Mouse (Mus musculus) urinary bladder, adult 2 months (tissue): ENCODE data around the gene Serpina3i. TPM values are rescaled to one million over a fixed set of nuclear protein-coding genes. Genes with fewer than 3 reads are reported as not detected.
"Not testable (repeated sequence)": the region's sequence is repeated elsewhere in the genome, so short reads cannot be mapped to it uniquely, and the experiment has no call there.

ENCODE experiments used
- DNase-seq: peaks from one replicate; pipeline ENCODE4 v3.0.0; 2022; ENCODE audit warnings: low spot score
- polyA plus RNA-seq: library from polyadenylated mRNA; depleted of rRNA; stranded (reverse); fragments of >200 nt; gene quantifications from 2 replicates; pipeline ENCODE4 v1.2.3, GENCODE M21; 2012; rRNA removed

Serpina3i gene
- polyA plus RNA-seq, result 0.36 and 0.38 TPM in 2 replicates

DNA sequence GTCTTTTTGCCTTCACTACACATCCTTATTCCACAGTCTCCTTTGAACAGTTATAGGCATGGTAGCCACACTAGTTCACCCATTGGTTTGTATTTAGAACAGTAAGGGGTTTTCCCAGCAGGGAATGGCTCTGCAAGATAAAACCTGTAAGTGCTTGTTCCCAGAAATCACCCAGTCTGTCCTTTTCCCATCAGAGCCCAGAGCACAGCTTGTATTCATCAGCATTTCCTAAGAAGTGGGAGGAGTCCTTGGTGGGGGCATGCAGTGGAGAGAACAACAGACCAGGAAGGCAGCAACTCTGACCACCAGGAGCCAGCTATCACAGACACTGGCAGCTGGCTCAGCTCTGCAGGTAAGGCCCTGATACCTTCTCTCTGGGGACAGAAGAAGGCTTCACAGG is at the start of gene Serpina3i:
Gene Serpina3i (plus strand): TSS at position 260 of the 400 bp plus-strand sequence.
- DNase-seq, result no peak

DNA sequence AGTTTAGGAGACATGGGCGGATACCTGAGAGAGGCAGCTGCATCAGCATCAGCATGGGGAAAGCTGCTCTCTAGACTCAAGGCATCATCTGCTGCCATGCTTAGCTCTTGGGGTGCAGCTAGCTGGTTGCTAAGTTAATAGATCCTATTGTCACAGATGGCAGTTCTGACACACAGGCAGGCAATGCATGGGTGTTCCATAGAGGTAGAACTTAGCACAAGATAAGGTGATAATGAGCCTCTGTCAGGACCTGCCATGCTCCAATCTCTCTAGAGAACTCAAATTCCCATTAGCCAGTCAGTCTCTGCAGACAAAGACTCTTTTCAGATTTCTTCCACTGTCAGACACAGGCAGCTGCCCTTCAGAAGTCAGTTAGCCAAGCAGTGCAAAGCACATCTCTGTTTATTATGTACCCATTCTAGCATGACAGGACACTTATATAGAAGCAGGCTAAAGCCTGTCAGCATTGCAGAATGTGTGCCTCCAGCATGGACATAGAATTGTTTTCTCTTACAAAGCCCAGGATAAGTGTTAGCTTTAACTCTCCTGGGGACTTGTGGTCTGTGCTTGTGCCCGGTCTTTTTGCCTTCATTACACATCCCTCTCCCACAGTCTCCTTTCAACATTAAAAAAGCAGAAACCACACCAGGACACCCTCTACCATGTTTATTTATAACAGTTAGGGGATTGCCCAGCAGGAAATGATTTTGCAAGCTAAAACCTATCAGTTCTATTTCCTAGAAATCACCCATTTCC is 49.1 kb upstream of the Serpina3i start:
- no peak for DNase-seq

DNA sequence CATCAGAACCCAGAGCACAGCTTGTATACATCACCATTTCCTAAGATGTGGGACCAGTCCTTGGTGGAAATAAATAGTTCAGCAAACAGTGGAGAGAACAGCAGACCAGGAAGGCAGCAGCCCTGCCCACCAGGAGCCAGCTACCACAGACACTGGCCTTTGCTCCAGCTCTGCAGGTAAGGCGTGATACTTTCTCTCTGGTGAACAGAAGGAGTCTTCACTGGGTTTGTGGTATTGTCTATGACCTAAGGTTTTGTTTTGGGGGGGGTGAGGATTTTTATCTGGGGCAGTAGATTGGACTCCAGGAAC is 48.5 kb upstream of the Serpina3i start, which contains the start of gene Serpina3f:
Gene Serpina3f (plus strand): TSS at position 100 of the 309 bp plus-strand sequence.
- no peak for DNase-seq

DNA sequence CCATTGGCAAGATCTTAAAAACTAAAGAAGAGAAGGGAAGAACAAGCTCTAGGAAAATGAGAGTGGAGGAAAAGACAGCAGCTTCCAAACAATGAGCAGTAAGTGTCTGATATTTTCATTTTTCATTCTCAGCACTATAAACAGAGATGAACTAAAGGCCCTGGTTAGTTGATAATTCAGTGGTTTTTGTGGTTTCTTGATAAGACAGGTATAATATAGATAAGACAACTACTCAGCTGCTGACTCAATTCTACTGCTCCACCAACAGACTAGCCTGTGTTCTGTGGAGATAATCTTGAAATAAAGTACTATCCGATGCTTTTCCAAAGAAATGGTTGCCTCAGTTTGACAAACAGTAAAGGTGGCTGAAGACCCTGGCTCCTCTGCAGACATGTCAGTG is 47.7 kb upstream of the Serpina3i start:
- DNase-seq, result no peak

DNA sequence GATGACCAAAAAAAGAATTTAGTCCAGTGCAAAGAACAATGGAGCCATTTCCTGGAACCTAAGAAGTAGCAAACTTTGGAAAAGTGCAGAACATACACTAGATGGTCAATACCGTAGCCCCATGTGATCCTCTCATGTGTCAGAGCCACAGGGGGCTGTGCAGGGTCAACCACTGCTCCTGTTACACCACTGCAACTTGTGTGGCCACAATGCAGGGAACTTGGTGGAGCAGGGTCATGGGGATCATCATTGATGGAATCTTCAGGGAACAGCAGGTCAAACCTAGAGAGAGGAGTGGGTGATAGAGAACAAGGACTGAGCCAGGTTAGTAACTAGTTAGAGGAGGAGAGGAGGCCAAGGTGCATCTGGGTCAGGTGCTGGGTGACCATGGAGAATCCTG is 41.3 kb upstream of the Serpina3i start:
- no peak for DNase-seq

DNA sequence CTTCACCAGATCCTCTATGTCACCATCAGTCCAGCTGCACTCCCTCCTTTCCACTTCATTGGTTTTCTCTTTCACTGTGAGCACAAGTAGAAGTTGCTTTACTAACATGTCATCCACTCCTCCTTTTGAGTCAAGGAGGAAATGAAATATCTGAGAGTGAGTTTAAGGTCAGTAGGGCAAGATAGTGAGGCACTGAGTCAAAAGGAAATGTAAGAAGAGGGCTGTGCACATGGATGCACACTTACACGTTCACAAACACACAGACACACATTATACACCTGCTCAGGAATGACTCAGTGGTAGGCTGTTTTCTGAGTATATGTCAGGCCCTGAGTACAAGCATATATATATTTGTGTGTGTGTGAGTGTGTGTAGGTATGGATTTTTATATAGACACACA is 39.2 kb upstream of the Serpina3i start:
- DNase-seq, result no peak

DNA sequence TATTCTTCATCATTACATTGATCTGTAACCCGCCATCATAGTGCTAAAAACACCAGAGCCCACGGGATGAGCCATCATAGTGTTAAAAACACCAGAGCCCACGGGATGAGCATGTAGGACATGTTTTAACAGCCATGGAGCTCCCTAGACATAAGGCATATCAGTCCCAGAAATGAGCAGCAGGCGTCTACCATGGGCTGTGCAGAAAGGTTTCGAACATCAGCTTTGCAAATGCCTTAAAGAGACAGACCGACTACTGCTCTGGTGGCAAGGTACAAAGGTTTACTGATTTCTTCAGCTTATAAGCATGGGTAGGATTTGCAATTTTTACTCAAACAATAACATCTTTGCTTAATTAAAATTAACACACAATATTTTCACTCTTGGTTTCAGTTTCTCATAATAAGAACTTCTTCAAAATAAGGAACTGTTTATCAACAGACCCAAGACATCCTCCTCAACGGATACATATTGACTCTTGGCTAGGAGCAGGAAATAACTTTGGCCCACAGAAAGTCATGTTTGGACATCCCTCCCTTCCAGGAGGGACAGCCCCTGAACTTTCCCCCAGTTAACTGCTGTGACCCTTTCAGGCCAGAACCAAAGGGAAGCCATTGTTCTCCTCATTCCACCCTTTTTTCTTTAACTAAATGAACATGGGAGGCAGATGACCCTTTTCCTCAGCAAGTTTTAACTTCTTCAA is 38.2 kb upstream of the Serpina3i start:
- no peak for DNase-seq

DNA sequence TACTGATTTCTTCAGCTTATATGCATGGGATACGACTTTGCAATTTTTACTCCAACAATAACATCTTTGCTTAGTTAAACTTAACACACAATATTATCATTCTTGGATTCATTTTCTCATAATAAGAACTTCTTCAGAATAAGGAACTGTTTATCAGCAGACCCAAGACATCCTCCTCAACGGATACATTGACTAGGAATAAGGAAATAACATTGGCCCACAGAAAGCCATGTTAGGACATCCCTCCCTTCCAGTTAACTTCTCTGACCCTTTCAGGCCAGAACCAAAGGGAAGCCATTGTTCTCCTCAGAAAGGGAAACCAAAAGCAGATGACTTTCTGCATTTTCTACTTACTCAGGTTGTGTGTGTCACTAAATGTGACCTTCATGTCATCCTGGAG is 32.2 kb upstream of the Serpina3i start:
- DNase-seq, result no peak

DNA sequence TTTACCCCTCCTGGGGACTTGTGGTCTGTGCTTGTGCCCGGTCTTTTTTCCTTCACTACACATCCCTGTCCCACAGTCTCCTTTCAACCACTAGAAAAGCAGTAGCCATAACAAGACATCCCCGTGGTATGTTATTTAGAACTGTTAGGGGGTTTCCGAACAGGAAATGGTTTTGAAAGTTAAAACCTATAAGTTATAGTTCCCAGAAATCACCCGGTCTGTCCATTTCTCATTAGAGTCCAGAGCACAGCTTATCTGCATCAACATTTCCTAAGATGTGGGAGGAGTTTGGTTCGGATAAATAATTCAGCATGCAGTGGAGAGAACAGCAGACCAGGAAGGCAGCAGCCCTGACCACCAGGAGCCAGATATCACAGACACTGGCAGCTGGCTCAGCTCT is 27.0 kb upstream of the Serpina3i start, which contains the start of gene Serpina3g:
Gene Serpina3g (plus strand): TSS at position 331 of the 400 bp plus-strand sequence.
- no peak for DNase-seq

DNA sequence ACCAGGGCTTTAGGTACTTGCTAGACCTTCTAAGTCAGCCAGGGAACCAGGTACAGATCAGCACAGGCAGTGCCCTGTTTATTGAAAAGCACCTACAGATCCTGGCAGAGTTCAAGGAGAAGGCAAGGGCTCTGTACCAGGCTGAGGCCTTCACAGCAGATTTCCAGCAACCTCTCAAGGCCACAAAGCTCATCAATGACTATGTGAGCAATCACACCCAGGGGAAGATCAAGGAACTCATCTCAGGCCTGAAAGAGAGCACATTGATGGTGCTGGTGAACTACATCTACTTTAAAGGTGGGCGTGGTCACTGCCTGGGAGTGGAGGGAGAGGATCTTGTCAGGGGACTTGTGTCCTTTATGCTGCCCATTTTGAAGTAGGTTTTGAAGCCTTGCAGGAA is 24.9 kb upstream of the Serpina3i start:
- DNase-seq, result not testable (repeated sequence)

DNA sequence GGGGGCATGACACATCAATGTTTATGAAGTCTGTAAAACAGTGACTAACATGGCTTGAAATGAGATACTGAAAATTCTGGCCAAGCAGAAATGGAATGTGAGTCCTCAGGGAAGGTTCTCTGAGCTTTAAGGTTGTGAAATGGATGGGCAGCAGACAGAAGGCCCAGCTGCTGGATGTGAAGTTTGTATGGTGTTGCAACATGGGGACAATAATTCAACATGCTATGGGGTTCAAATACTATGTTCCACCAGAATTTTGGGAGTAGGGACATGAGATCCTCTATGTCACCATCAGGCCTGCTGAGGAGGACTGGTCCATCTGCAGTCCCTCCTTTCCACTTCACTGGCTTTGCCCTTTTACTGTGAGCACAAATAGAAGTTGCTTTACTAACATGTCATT is 19.6 kb upstream of the Serpina3i start:
- no peak for DNase-seq

DNA sequence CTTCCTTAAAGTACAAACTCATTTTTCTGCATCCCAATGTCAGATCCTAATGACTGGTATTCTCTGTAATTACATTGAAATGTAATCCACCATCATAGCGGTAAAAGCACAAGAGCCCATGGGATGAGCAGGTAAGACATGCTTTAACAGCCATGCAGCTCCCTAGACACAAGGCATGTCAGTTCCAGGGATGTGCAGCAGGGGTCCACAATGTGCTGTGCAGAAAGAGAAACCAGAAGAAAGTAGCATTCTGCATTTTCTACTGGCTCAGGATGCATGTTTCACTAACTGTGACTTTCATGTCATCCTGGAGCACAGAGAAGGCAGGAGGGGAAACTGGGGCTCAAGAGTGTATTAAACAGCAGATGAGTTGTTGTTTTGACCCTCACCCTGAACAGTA is 17.8 kb upstream of the Serpina3i start:
- DNase-seq, result no peak

DNA sequence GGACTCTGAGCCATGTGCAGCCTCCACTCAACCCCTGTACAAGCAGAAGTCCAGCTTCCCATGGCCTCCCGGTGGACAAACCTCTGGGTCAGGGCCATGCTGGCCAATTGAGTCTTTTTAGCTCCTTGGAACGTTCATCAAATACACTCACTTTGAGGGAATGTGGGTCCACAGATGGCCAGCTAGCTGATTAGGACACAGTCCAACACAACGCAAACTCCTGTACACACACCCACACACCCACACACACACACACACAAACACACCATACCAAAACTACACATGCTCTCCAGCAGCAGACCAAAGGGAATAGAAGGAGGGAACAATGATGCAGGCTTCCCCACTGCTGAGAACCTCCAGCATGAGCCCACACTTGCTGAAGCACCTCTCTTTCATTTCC is 17.3 kb upstream of the Serpina3i start:
- no peak for DNase-seq

DNA sequence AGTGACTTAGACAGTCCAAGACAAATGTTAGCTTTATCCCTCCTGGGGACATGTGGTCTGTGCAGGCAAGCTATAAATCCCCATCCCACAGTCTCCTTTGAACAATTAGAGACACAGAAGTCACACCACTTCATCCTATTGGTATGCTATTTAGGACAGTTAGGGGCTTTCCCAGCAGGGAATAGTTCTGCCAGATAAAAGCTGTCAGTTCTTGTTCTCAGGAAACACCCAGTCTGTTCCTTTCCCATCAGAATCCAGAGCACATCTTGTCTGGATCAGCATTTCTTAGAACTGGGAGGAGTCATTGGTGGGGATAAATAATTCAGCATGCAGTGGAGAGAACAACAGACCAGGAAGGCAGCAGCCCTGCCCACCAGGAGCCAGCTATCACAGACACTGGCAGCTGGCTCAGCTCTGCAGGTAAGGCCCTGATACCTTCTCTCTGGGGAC is 15.3 kb upstream of the Serpina3i start:
- no peak for DNase-seq

DNA sequence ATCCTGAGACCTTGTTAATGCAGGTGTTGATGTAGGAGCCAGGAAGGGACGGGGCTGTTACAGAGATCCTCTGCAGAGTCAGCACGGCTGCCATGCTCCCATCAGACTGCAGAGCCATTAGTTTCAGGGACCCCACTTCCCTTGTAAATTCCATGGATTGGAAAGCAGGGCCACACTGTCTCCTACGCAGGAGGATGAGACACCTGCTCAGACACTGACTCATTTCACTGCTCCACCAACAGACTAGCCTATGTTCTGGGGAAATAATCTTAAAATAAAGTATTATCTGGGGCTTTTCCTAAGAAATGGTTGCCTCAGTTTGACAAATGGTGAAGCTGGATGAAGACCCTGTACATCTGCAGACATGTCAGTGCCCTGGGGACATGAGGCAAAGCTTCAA is 14.7 kb upstream of the Serpina3i start:
- no peak for DNase-seq

DNA sequence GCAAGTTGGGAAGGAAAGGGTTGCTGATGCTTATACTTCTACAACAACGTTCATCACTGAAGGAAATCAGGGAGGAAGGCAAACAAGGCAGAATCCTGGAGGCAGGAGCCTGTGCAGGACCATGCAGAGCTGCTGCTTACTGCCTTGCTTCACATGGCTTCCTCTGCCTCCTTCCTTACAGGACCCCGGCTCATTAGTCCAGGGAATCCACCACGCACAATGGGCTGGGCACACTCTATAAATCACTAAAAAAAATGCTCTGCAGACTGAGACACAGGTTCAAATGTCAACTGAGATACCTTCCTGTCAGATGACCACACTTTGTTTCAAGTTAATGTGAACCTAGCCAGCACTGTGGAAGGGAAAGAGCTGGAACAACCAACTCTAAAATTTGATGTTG is 1.9 kb upstream of the Serpina3i start:
- no peak for DNase-seq

DNA sequence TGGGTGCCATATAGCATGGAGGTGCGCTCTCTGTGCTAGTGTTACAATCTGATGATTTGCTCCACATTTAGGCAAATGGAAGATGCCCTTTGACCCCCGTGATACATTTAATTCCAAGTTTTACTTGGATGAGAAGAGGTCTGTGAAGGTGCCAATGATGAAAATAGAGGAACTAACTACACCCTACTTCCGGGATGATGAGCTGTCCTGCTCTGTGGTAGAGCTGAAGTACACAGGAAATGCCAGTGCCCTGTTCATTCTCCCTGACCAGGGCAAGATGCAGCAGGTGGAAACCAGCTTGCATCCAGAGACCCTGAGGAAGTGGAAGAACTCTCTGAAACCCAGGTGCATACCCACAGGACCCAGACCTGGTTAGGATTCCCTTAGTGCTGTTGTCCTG is 3.5 kb downstream of the Serpina3i start:
- DNase-seq, result no peak

DNA sequence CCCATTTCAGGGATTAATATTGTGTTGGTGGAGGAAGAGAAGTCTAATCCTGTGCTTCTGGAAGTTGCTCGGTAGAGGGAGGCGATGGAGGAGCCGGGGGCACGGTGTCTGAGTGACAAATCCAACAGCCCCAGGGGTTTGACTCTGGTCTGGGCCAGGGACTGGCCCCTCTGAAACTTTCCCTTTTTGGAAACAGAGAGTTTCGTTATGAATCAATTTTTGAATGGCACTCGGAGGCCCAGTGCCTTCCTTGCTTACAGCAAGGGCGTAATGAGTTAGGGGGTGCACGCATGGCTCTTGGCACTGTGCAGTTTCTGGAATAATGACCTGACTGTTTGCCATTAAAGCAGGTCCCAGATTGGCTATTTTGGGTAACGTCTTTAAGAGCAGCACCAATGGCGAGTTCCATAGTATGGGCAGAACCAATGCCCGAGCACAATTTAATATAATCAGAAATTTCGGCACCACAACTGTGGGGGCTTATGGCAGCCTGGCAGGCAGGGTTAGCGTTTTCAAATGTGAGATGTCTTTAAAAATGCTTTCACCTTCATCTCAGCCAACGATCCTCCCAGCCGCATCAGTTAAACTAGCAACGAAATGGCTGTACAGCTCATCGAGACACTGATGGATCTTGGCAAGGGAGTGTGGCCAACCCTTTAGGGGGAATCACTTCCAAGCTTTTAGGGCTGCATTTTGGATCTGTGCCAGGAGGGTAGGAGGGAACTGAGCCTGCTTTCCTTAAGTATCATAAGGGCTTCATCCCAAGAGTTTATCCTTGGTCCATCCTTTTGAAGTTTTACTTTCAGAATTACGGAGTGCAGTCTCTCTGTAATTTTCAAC is 15.5 kb downstream of the Serpina3i start:
- DNase-seq, result no peak

DNA sequence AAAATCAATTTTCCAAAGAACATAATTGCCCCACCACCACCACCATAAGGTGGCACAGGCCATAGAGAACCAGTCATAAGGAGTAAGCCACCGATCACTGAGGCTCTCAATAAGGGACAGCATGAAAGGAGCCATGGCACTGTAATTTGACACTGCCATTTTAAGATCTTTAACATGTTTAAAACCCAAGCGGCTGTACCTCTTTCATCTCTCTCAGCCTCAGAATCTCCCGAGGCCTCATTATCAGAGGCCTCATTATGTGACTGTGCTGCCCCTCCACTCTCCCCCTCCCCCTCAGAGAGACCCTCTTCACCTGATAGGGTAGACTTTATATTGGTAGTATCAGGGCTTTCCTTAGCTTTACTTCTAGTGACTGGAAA is 16.1 kb downstream of the Serpina3i start:
- DNase-seq, result no peak

DNA sequence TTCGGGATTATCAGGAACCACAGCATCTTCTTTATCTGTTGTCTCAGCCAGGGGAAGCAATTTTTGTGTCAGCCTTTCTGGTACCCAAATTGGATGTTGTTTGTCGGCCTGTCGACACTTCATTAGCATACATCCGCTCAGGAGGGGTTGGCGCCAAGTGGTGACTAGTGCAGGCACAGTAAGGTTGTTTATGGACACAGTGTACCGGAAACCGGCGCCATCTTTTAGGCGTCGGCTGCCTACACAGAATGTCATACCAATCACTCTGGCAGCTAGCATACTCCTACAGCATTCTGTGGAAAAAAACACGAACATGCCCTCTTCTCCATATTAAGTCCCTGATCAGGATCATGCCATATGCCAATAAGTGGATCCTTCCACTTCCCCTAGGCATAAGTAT is 20.5 kb downstream of the Serpina3i start:
- no peak for DNase-seq

DNA sequence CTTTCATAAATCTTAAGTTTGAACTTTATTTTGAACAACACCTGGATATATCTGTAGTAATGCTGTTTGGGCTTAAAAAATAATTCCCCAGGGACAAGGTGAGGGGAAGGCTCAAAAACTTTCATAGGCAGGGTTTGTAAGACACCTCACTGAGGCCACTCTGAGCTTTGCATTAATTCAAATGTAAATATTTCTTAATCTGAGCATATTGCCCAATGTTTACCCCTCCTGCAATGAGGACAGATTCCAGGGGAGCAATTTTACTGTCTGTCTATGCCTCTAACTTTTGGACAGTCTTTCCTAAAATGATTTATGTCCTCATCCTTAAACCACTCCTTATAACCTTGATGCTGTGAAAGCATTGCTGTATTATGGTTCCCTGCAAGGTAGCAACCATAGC is 25.4 kb downstream of the Serpina3i start:
- no peak for DNase-seq

DNA sequence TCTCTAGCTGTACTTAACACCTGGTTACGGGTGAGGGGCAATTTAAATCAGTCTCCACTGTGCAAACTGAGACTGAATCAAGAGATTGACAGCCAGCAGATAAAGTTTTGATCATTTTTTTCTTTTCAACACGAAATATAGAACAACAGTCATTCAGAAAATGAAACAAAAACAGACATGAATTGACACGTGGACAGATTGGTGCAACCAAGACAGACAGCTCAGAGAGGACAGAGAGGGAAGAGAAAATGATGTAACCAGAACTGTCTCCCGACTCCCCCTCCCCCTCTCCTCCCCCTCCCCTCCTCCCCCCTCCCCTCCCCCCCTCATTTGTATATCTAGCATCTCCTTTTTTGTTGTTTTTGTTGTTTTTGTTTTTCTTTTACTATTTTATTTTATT is 26.9 kb downstream of the Serpina3i start:
- no peak for DNase-seq

DNA sequence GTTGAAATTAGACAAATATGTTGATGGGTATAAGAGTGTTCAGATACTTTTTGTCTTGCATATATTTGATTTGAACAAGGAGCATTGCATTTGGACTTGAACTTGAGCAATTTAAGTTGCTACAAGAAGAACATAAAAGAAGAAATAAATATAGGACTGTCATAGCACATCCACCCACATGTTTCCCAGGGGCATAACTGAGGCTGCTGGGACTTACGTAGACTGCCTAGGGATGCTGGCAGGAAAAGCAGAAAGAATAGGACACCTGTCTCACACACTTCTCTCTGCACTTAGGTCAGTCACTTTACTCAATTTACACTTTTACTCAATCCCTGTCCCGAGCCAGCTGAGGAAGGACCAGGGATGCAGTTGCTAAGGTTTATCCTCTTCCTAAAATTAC is 31.0 kb downstream of the Serpina3i start:
- no peak for DNase-seq
